Mouse (Mus musculus): ENCODE measurements around the gene Lrg1. TPM values are rescaled to one million over a fixed set of nuclear protein-coding genes. Genes with fewer than 3 reads are reported as not detected.

Lrg1 gene
- polyA plus RNA-seq, 1 experiment: not detected

GRCm38 (mm10) chr17:56080781-56081585, 40.8 kb downstream of the Lrg1 start:
- Histone ChIP-seq H3K4me1 (ENCODE audit: control insufficient read depth, insufficient read depth, low read length) (peaks cover 16% of the 10 kb centered on the region), H3K4me3 (ENCODE audit: insufficient read depth, low read length) (peak overlapping the region; percentile 77), H3K27ac (ENCODE audit: insufficient read depth, low read depth, low read length) (no peak overlapping the region)
- TF ChIP-seq POLR2A (IDR thresholded peaks at IDR 0.05; ENCODE audit: borderline replicate concordance, low read depth, low read length) (no peak), CTCF (IDR thresholded peaks at IDR 0.05; ENCODE audit: low read depth, low read length) (no peak)

- no peak overlapping the region for H3K27ac ChIP-seq (ENCODE audit: insufficient read depth, low read depth, low read length)
- TF ChIP-seq POLR2A (IDR thresholded peaks at IDR 0.05; ENCODE audit: borderline replicate concordance, low read depth, low read length): no peak
- TF ChIP-seq CTCF (IDR thresholded peaks at IDR 0.05; ENCODE audit: low read depth, low read length): no peak
- H3K4me3 ChIP-seq (ENCODE audit: insufficient read depth, low read length): peak overlapping the region; percentile 77
- H3K4me1 ChIP-seq (ENCODE audit: control insufficient read depth, insufficient read depth, low read length): peaks cover 22% of the 10 kb centered on the region
Observed at GRCm38 (mm10) chr17:56079921-56080320, 41.9 kb downstream of the Lrg1 start.

- Histone ChIP-seq H3K4me1 (ENCODE audit: control insufficient read depth, insufficient read depth, low read length) (peaks cover 23% of the 10 kb centered on the region), H3K4me3 (ENCODE audit: insufficient read depth, low read length) (peak within 1 kb of the TSS; percentile 77), H3K27ac (ENCODE audit: insufficient read depth, low read depth, low read length) (peak within 1 kb of the TSS; percentile 41)
- TF ChIP-seq CTCF (IDR thresholded peaks at IDR 0.05; ENCODE audit: low read depth, low read length): no peak
- TF ChIP-seq POLR2A (IDR thresholded peaks at IDR 0.05; ENCODE audit: borderline replicate concordance, low read depth, low read length): peak; percentile 89
Observed at GRCm38 (mm10) chr17:56078880-56079795, 42.7 kb downstream of the Lrg1 start, which contains the start of gene Hdgfl2. TSS of gene Hdgfl2 (plus strand) at chr17:56079634.

- Histone ChIP-seq H3K27ac (ENCODE audit: insufficient read depth, low read depth, low read length) (peak overlapping the region; percentile 41), H3K4me1 (ENCODE audit: control insufficient read depth, insufficient read depth, low read length) (peaks cover 29% of the 10 kb centered on the region), H3K4me3 (ENCODE audit: insufficient read depth, low read length) (peak overlapping the region; percentile 42)
Observed at GRCm38 (mm10) chr17:56078361-56078760, 43.4 kb downstream of the Lrg1 start.

- no peak for TF ChIP-seq POLR2A (IDR thresholded peaks at IDR 0.05; ENCODE audit: borderline replicate concordance, low read depth, low read length)
- TF ChIP-seq CTCF (IDR thresholded peaks at IDR 0.05; ENCODE audit: low read depth, low read length): no peak
- no peak overlapping the region for H3K4me3 ChIP-seq (ENCODE audit: insufficient read depth, low read length)
- peaks cover 29% of the 10 kb centered on the region for H3K4me1 ChIP-seq (ENCODE audit: control insufficient read depth, insufficient read depth, low read length)
- no peak overlapping the region for H3K27ac ChIP-seq (ENCODE audit: insufficient read depth, low read depth, low read length)
Observed at GRCm38 (mm10) chr17:56077523-56077922, 44.3 kb downstream of the Lrg1 start.

GRCm38 (mm10) chr17:56074827-56075208, 47.0 kb downstream of the Lrg1 start, which contains the start of gene Ubxn6:
TSS of gene Ubxn6 (minus strand) at chr17:56075028.
- Histone ChIP-seq H3K4me3 (ENCODE audit: insufficient read depth, low read length) (peak within 1 kb of the TSS; percentile 86), H3K4me1 (ENCODE audit: control insufficient read depth, insufficient read depth, low read length) (peaks cover 16% of the 10 kb centered on the region), H3K27ac (ENCODE audit: insufficient read depth, low read depth, low read length) (peak within 1 kb of the TSS; percentile 98)
- no peak for TF ChIP-seq CTCF (IDR thresholded peaks at IDR 0.05; ENCODE audit: low read depth, low read length)
- TF ChIP-seq POLR2A (IDR thresholded peaks at IDR 0.05; ENCODE audit: borderline replicate concordance, low read depth, low read length): no peak

GRCm38 (mm10) chr17:56074097-56074826, 47.5 kb downstream of the Lrg1 start:
- TF ChIP-seq POLR2A (IDR thresholded peaks at IDR 0.05; ENCODE audit: borderline replicate concordance, low read depth, low read length): no peak
- TF ChIP-seq CTCF (IDR thresholded peaks at IDR 0.05; ENCODE audit: low read depth, low read length): no peak
- H3K27ac ChIP-seq (ENCODE audit: insufficient read depth, low read depth, low read length): peak overlapping the region; percentile 98
- peaks cover 16% of the 10 kb centered on the region for H3K4me1 ChIP-seq (ENCODE audit: control insufficient read depth, insufficient read depth, low read length)
- peak overlapping the region; percentile 86 for H3K4me3 ChIP-seq (ENCODE audit: insufficient read depth, low read length)

GRCm38 (mm10) chr17:56072243-56072642, 49.6 kb downstream of the Lrg1 start:
- TF ChIP-seq POLR2A (IDR thresholded peaks at IDR 0.05; ENCODE audit: borderline replicate concordance, low read depth, low read length) (no peak), CTCF (IDR thresholded peaks at IDR 0.05; ENCODE audit: low read depth, low read length) (no peak)
- Histone ChIP-seq H3K4me3 (ENCODE audit: insufficient read depth, low read length) (no peak overlapping the region), H3K27ac (ENCODE audit: insufficient read depth, low read depth, low read length) (no peak overlapping the region), H3K4me1 (ENCODE audit: control insufficient read depth, insufficient read depth, low read length) (peaks cover 12% of the 10 kb centered on the region)

- TF ChIP-seq POLR2A (IDR thresholded peaks at IDR 0.05; ENCODE audit: borderline replicate concordance, low read depth, low read length) (no peak), CTCF (IDR thresholded peaks at IDR 0.05; ENCODE audit: low read depth, low read length) (no peak)
- Histone ChIP-seq H3K4me1 (ENCODE audit: control insufficient read depth, insufficient read depth, low read length) (peaks cover 15% of the 10 kb centered on the region), H3K4me3 (ENCODE audit: insufficient read depth, low read length) (no peak overlapping the region), H3K27ac (ENCODE audit: insufficient read depth, low read depth, low read length) (no peak overlapping the region)
Observed at GRCm38 (mm10) chr17:56071126-56071525, 50.7 kb downstream of the Lrg1 start.

Other genes starting within 250 kb of the Lrg1 start
- gene Zfp119a, start 243.1 kb downstream of the Lrg1 start, polyA plus RNA-seq (2012; ENCODE audit: insufficient read depth, insufficient read length, missing spikeins): 4.2 TPM in 2 replicates
- gene Zfp959, start 229.9 kb downstream of the Lrg1 start, polyA plus RNA-seq (2012; ENCODE audit: insufficient read depth, insufficient read length, missing spikeins): 8.7 and 11.8 TPM in 2 replicates
- gene Zfp119b, start 172.5 kb downstream of the Lrg1 start, polyA plus RNA-seq (2012; ENCODE audit: insufficient read depth, insufficient read length, missing spikeins): 5.7 and 7.9 TPM in 2 replicates
- 190 and 214 TPM in 2 replicates for gene Ebi3, start 169.4 kb downstream of the Lrg1 start, polyA plus RNA-seq (2012; ENCODE audit: insufficient read depth, insufficient read length, missing spikeins)
- 10.9 and 15.3 TPM in 2 replicates for gene Yju2, start 162.9 kb downstream of the Lrg1 start, polyA plus RNA-seq (2012; ENCODE audit: insufficient read depth, insufficient read length, missing spikeins)
- gene Shd, start 151.5 kb downstream of the Lrg1 start, polyA plus RNA-seq (2012; ENCODE audit: insufficient read depth, insufficient read length, missing spikeins): not detected in 2 replicates
- gene Fsd1, start 135.5 kb downstream of the Lrg1 start, polyA plus RNA-seq (2012; ENCODE audit: insufficient read depth, insufficient read length, missing spikeins): not detected in 2 replicates
- 0.98 and 1.5 TPM in 2 replicates for gene Stap2, start 116.4 kb downstream of the Lrg1 start, polyA plus RNA-seq (2012; ENCODE audit: insufficient read depth, insufficient read length, missing spikeins)
- 41.5 and 52.8 TPM in 2 replicates for gene Mpnd, start 116.3 kb downstream of the Lrg1 start, polyA plus RNA-seq (2012; ENCODE audit: insufficient read depth, insufficient read length, missing spikeins)
- gene Sh3gl1, start 85.4 kb downstream of the Lrg1 start, polyA plus RNA-seq (2012; ENCODE audit: insufficient read depth, insufficient read length, missing spikeins): 98.2 and 99.0 TPM in 2 replicates
- 11.5 and 14.1 TPM in 2 replicates for gene Chaf1a, start 81.6 kb downstream of the Lrg1 start, polyA plus RNA-seq (2012; ENCODE audit: insufficient read depth, insufficient read length, missing spikeins)
- gene Ubxn6, start 47.0 kb downstream of the Lrg1 start, polyA plus RNA-seq (2012; ENCODE audit: insufficient read depth, insufficient read length, missing spikeins): 55.7 and 67.6 TPM in 2 replicates
- gene Hdgfl2, start 42.4 kb downstream of the Lrg1 start, polyA plus RNA-seq (2012; ENCODE audit: insufficient read depth, insufficient read length, missing spikeins): 33.0 and 41.1 TPM in 2 replicates
- 0.16 TPM in 1 of 2 replicates, not detected in the other for gene Plin4, start 12.2 kb downstream of the Lrg1 start, polyA plus RNA-seq (2012; ENCODE audit: insufficient read depth, insufficient read length, missing spikeins)
- gene Plin5, start 4.4 kb downstream of the Lrg1 start, polyA plus RNA-seq (2012; ENCODE audit: insufficient read depth, insufficient read length, missing spikeins): not detected in 2 replicates
- gene Sema6b, start 18.3 kb upstream of the Lrg1 start, polyA plus RNA-seq (2012; ENCODE audit: insufficient read depth, insufficient read length, missing spikeins): 7.8 and 8.1 TPM in 2 replicates
- gene Tnfaip8l1, start 40.5 kb upstream of the Lrg1 start, polyA plus RNA-seq (2012; ENCODE audit: insufficient read depth, insufficient read length, missing spikeins): 4.7 and 5.4 TPM in 2 replicates
- gene Mydgf, start 61.9 kb upstream of the Lrg1 start, polyA plus RNA-seq (2012; ENCODE audit: insufficient read depth, insufficient read length, missing spikeins): 35.2 and 37.4 TPM in 2 replicates
- gene Dpp9, start 96.9 kb upstream of the Lrg1 start, polyA plus RNA-seq (2012; ENCODE audit: insufficient read depth, insufficient read length, missing spikeins): 22.2 and 25.0 TPM in 2 replicates
- gene Fem1a, start 134.8 kb upstream of the Lrg1 start, polyA plus RNA-seq (2012; ENCODE audit: insufficient read depth, insufficient read length, missing spikeins): 8.8 and 10.3 TPM in 2 replicates
- gene Ticam1, start 154.8 kb upstream of the Lrg1 start, polyA plus RNA-seq (2012; ENCODE audit: insufficient read depth, insufficient read length, missing spikeins): 13.5 and 17.6 TPM in 2 replicates
- gene Plin3, start 170.9 kb upstream of the Lrg1 start, polyA plus RNA-seq (2012; ENCODE audit: insufficient read depth, insufficient read length, missing spikeins): 40.4 and 44.1 TPM in 2 replicates
- gene Arrdc5, start 178.3 kb upstream of the Lrg1 start, polyA plus RNA-seq (2012; ENCODE audit: insufficient read depth, insufficient read length, missing spikeins): not detected in 2 replicates
- gene Uhrf1, start 181.3 kb upstream of the Lrg1 start, polyA plus RNA-seq (2012; ENCODE audit: insufficient read depth, insufficient read length, missing spikeins): 23.9 and 29.3 TPM in 2 replicates
- 13.2 and 17.3 TPM in 2 replicates for gene Kdm4b, start 204.1 kb upstream of the Lrg1 start, polyA plus RNA-seq (2012; ENCODE audit: insufficient read depth, insufficient read length, missing spikeins)

Measured in bone marrow macrophage, adult 2 months (primary cell).